Mouse (Mus musculus) neutrophil, adult 5-6 weeks (primary cell): ENCODE data around the gene Gstm2. TPM values are rescaled to one million over a fixed set of nuclear protein-coding genes. Genes with fewer than 3 reads are reported as not detected.
"Not testable (repeated sequence)": the region's sequence is repeated elsewhere in the genome, so short reads cannot be mapped to it uniquely, and the experiment has no call there.

Experiments
- ATAC-seq: fragments of 151-379, 151-347 bp; 2 replicates; pipeline ENCODE4 v1.8.0; 2017; ENCODE audit warnings: mild to moderate bottlenecking, moderate TSS enrichment; ENCODE audit not compliant: insufficient number of reproducible peaks, poor library complexity, low FRiP score, severe bottlenecking; ENCODE audit errors: extremely low read depth
- total RNA-seq: library from RNA; stranded (forward); fragments of 200-1000 nt; gene quantifications from 2 replicates; pipeline ENCODE4 v1.2.3, GENCODE M21; 2017

The Gstm2 gene
- total RNA-seq, 1 experiment from 2014 or later: not detected

DNA sequence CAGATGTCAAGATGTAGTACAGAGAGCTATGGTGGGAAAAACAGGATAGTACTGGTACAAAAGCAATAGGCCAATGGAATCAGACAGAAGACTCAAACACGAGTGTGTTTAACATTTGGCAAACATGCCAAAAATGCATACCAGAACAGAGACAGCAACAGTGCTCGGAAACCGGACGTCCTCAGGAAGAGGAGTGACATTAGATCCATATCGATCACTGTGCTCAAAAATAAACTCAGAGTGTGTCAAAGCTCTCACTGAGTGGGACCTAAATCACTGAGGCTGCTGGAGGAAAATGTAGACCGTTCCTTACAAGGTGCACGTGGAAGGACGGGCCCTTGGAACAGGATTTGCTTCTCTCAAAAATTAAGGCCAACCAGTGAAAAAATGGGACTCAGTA lies 15.8 kb upstream of the Gstm2 start:
- ATAC-seq: no peak

DNA sequence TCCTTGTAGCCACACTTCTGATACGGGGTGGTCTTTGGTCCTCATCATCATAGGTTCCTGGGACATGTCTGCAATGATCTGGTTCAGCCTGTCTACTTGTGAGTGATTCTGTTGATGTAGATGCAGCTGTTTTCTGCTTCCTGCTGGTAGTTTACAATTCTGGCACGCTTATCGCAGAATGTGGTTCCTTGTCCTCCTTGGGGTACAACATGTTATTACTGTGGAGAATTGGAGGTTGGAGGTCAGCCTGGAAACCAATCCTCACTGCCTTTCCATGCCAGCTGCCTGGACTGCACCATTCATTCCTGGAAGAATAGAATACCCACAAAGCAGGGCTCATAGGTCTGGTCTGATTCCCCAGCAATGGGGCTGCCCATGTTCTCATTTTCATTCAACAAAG lies 13.2 kb upstream of the Gstm2 start:
- ATAC-seq: no peak

DNA sequence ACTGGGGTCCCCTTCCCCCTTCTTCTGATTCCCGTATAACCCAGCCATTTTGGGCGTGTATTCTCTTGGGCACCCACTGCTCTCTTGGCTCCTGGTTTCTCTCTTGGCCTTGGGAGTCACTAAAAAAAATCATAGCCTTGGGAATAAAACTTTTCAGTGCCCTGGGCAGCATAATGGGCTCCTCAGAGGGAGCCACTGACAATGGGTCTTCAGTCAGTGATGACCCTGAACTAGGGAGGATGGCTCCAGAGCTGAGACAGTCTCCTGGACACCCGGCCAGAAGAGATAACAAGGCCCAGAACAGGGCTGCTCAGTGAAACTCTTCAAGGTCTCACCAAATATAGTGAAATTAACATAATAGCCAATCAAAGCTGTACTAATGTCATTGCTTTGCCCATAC lies 12.3 kb upstream of the Gstm2 start:
- ATAC-seq: no peak

DNA sequence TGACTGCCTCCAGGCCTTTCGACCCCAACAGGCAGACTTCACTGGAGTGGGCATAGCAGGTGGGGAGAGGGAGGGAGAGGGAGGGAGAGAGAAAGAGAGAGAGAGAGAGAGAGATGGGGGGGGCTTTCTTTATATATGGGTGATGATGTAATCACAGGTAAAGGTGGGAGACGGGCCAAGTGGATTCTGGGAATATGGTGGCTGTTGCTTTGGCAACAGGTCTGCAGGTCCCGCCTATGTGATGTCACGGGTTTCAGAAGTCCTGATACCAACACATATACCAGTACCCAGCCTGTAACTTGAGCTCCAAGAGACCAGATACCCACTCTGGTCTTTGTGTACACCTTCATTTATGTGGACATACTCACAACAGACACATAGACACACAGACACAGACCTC lies 10.3 kb upstream of the Gstm2 start:
- no peak for ATAC-seq

DNA sequence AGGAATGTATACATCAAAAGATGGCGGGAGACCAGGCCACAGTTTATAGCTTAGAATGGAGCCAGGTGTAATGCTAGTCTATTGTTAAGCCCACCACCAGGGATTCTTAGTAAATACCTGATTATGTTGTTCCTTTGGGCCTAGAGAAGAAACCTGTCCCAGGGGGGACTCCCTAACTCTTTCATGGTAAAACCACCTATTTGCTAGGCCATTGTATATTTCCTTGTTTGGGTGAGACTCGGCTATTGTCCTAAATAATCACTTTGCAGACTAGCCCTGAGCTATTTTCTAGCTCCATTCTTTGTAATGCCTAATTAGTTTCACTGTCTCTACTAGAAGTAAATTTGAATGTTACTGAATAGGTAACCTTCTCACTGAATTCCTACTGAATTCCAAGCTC lies 9.7 kb upstream of the Gstm2 start:
- not testable (repeated sequence) for ATAC-seq

DNA sequence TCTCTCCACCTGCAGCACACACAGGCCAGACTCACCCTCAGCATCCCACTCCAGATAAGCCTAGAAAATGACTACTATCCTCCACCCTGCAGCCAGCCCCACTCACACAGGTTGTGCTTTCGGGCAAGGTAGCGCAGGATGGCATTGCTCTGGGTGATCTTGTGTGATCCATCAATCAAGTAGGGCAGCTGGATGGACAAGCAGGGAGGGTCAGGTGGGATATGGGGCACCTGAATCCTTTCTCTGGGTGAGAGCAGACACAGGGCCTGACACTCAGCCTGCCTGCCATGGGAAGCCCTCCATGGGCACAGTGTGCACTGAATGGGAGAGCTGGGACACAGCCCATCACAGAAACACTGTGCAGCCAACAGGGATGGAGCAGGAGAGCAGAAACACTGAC lies 1.1 kb downstream of the Gstm2 start:
- not testable (repeated sequence) for ATAC-seq

DNA sequence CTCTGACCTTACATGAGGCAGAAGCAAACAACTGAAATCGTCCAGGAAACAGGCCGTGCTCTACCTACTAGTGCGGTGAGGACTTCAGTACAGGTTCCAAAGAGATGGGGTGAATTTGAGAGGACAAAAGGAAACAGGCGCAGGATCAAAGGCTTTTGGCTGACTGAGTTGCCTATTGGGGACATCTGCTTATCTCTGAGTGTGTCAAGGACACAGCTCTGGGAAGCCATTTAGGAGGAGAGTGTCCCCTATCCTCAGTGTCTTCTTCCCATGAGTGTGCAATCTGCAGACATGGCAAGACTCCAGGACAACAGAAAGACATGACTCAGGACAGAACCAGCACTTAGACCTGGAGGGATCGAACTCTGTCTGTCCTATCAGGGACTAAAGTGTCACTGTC lies 1.8 kb downstream of the Gstm2 start:
- no peak for ATAC-seq

DNA sequence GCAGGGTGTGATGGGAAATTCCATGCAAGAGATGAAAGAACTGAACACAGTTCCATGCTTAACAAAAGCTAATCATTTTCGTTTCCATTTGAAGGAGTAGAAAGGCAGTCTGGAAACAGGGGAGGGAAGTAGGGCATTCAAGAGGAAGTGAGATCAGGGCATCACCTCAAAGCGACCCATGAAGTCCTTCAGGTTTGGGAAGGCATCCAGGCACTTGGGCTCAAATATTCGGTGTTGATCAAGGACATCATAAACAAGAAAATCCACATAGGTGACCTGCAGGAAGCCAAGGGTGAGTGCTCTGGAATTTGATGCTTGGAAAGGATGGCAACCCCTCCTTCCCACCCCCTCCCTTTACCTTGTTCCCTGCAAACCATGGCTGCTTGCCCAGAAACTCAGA lies 2.5 kb downstream of the Gstm2 start:
- ATAC-seq: no peak

DNA sequence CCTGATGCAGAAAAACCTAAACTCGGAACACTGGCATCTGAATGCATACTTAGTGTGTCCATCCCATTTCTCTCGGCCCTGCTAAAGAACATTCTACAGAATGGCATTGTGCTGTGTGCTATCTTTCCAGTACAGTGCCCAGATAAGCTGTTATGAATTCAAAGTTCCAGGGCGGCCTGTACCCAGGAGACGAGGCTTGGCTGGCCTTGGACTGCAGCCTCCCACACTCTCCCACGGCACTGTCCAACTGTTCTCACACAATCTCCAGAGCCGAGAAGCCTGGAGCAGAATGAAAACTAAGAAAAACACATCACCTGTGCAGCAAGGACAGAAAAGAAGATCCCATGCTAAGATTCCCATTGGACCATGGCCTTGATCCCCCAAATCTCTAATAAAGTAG lies 3.5 kb downstream of the Gstm2 start:
- ATAC-seq: no peak

DNA sequence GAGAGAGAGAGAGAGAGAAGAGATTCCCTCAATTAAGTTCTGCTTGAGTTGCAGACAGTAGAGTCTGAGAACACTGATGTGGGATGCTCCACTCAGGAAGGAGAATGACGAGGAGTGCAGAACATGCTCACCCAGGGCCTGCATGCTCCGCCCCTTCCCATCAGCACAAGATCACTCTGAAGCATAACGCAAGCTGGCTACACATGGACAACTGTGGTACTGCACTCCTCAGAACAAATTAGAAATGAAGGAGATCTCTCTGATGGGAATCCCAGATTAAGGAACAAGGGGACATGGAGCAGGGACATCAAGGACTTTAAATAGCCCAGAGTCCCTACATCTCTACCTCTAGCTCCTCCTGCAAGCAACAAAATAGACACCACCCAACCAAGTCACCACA lies 5.0 kb downstream of the Gstm2 start:
- no peak for ATAC-seq

DNA sequence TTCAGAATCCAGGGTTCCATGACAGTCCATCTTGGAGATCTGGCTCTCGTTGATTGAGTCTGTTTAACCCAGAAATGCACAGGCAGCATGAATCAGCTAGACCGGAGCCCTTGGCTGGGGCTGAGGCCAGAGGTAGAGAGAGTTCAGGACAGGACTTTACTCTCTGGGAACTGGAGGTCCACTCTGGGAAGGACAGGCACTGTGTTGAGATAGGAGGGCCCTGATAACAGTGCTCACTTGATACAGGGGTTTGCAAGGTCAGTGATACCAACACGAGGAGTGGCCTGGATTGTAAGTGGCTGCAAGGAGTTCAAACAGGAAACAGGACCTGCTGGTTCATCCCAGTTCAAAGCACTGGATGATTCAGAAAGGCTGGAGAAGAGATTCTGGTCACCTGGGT lies 8.6 kb downstream of the Gstm2 start:
- ATAC-seq: no peak

DNA sequence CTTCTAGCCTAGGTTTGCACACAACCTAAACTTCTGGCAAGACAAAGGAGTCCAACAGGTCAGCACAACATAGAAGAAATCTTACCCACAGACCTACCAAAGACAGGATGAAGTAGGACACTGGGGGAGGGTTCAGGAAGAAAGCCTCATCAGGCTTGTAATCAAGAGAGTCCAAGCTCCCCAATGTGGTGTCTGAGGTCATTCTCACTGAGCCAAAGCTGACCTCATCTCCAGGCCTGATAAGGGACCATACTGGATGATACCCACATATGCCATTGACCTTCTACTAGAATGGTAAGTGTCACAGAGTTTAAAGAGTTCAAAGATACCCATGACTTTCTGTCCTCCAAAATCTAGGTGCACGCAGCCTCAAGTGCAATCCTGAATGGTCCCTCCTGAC lies 12.0 kb downstream of the Gstm2 start:
- no peak for ATAC-seq

DNA sequence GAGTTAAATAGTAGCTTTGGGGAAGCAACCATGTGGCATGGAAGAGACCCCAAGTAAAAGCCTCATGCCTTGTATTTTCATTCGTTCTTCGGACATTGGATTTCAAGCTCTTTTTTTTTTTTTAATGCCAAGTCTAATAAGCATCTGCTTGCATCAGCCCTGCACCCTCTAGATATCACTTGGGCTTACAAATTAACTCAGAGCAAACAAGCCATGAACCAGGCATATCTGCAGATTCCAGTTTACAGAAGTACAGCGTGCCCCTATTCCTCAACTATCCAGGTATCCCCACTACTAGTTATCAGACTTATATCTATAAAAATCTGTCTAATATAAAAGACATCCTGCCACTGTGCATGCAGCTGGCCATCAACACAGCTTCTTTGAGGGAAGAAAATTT lies 14.2 kb downstream of the Gstm2 start:
- no peak for ATAC-seq

DNA sequence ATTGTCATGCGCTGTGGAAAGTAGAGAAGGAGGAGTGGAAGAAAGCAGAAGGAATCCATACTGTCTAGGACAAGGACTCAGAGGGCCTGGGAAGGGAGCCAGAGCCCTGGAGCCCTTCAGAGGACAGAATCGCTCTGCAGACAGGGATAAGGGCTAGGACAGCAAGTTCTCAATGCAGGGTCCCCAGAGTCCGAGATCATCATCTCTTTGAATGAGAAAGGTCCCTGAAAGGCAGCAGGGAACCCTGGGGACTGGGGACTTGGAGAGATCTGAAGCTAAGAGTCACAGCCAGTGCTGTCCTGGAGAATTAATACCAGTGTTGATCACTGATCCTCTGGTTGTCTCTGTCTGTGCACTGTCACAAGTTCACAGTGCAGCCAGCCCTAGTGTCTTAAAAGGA lies 15.2 kb downstream of the Gstm2 start:
- not testable (repeated sequence) for ATAC-seq

DNA sequence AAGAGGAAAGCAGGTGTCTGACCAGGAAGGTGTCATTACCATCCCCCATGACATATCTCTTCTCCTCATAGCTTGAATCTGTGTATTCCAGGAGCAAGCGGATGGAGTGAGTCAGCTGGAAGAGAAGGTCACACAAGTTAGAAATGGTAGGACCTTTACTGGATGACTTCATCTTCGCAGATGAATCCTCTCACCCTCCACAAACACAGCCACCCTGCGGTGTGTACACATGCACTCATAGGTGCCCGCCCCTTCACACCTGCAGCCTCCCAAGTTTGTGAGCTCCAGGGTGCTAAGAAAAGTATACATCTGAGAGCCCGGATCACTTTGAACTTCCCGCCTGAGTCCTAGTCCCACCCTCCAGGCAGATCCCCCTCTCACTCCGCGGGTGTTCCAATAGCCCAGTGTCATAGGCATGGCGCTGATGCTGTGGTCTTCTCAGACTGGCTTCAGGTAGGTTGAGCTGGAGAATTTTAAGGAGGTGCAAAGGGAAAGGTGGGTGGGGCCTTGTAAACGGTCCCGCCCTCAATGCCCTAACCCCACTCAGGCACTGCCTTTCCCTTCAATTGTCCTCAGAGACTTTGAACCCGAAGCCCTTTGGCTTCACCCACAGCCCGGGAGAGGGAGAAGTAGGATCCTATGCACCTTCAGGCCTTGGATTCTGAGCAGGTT lies 17.4 kb downstream of the Gstm2 start, which contains the start of gene Gstm3:
TSS of gene Gstm3 (minus strand) at position 560 of the 672 bp plus-strand sequence.
- ATAC-seq: 0 out of 2 replicates have a peak, but pooled peaks have one; percentile 11

DNA sequence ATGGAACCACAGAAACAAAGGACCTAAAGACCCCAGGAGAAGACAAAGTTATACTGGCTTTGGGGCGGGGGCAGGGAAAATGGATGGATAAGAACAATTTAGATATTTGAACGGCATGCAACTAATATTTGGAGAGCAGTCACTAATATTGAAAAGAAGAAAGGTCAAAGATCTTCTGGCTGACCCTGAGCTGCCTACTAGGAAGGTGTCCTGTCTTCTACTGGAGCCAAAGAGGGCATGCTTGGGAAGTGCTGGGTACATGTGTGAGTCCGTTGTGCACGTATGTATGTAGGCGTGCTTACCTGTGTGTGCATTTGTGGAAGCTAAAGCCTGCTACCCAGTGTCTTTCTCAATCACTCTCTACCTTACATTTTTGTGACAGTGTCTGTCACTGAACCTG lies 19.6 kb downstream of the Gstm2 start:
- no peak for ATAC-seq

DNA sequence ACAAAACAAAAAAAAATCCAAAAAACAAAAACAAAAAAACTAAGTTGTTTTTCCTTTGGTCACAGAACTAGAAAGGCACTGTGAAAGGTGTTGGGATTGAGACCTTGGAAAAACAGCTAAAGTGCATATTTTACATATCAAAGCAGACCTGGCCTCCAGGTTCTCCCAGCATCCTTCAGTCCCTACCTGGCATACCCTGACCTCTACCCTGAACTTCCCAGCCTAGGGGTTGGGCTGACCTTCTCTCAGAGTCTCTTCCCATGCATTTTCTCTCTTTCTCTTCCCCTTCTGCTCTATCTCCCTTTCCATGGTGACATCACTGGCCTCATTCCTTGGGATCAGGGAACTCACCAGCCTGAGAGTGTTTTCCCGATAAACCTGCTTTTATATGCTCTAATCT lies 20.7 kb downstream of the Gstm2 start:
- ATAC-seq: no peak

DNA sequence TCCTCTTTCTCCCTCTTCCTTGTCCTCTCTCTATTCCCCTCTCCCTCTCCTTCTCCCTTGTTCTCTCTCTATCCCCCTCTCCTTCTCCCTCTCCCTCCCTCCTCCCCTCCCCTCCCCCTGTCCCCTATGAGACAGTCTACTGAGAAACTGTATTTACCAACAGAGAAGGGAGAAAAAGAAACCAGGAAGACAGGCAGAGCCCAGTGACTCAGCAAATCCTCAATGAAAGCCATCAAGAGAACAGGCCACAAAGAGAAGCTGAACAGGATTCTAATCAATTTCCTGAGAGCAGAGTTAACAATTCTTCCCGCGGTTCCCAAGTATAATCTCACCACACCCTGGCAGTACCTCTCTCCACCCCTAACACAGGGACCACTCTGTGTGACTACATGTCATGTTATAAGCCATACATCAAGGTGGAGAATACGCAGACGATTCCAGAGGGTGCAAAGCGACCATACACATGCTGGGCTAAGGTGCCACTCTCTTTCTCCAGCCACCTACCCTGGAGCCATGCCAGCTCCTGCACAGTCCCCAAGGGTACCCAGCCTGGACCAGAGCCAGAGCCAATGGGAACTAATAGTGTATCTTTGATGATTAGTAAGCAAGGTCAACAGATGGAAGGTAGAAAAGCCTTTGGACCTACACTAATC lies 21.5 kb downstream of the Gstm2 start:
- ATAC-seq: no peak

DNA sequence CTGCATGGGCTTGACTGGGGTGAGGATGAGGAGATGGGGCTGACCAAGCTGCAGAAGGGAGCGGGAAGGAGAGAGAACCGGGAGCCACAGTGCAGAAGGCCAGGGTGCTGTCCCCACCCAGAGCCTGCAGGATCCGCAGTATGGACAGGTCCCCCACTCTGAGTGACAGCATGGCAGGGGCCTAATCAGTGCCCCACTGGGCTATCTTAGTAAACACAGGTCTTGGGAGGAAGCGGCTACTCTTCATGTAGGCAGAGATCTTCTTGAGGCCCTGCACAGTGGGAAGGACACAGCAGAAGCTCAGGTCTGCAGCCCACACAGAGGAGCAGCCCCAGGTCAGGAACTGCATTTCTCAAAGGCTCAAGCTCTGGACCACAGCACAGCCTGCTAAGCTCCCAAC lies 22.2 kb downstream of the Gstm2 start:
- ATAC-seq: no peak

DNA sequence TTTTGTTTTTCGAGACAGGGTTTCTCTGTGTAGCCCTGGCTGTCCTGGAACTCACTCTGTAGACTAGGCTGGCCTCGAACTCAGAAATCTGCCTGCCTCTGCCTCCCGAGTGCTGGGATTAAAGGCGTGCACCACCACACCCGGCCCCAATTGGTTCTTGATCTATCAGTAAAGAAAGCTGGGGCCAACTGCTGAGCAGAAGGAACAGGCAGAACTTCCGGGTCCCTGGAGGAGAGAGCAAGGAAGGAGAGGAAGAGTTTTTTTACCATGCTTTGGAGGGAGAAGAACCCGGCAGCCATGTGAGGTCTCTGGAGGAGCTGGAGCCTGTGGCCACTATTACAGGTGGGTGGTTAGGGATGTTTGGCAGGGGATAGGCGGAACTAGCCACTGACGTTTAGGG lies 31.0 kb downstream of the Gstm2 start:
- ATAC-seq: not testable (repeated sequence)

DNA sequence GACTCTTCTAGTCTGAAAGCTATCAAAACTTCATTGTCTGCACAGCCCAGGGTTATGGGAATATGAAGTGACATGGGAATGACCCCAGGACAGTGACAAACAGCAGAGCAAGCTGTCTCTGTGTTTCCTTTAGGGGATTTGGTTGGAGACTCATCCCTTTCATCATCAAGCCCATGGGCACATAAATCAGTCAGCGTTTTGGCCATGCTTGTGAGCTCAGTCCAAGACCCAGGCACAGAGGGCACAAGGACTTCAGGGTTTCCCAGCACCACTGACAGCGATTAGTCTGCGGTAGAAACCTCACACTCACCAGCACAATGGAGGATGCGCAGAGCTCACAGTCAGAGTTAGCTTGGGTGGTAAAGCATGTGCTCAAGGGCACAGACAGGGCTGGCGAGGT lies 32.3 kb downstream of the Gstm2 start:
- ATAC-seq: no peak
